Mouse (Mus musculus) cerebellum, adult 9-10 months (tissue): ENCODE results near the gene Gm11027.
A peak's percentile ranks its signal among the peaks of the same experiment; 100 is the strongest.
"Not testable (repeated sequence)": the region's sequence is repeated elsewhere in the genome, so short reads cannot be mapped to it uniquely, and the experiment has no call there.

Experiments used
- DNase-seq: peaks from one replicate; pipeline ENCODE4 v3.0.0; 2022

Gene Gm11027

GRCm38 (mm10) chr12:116275086-116275485 is at the start of gene Gm11027:
Gm11027 (plus strand) TSS chr12:116275386.
- DNase-seq = not testable (repeated sequence)

- no peak for DNase-seq
Measured at GRCm38 (mm10) chr12:116226289-116227057, 48.7 kb upstream of the Gm11027 start.

GRCm38 (mm10) chr12:116229451-116229850 is 45.7 kb upstream of the Gm11027 start:
- no peak for DNase-seq

DNA sequence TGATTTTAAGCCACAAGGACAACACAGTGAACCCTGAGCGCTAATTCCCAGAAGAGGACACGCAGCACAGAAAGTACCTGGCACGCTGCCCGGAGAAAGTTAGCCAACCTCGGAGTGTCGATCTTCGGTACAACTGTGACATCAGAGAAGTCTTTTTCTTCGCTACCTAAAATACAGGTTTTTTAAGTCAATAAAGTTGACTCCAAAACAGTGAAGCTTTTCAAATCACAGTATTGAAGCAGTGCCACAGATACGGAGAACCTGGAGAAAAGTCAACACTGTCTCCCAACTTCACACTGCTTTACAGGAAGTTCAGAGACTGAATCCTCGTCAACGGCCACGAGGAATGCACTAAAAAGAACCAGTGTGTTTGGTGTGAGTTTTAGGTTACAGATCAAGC is 43.6 kb upstream of the Gm11027 start:
- DNase-seq = no peak

DNA sequence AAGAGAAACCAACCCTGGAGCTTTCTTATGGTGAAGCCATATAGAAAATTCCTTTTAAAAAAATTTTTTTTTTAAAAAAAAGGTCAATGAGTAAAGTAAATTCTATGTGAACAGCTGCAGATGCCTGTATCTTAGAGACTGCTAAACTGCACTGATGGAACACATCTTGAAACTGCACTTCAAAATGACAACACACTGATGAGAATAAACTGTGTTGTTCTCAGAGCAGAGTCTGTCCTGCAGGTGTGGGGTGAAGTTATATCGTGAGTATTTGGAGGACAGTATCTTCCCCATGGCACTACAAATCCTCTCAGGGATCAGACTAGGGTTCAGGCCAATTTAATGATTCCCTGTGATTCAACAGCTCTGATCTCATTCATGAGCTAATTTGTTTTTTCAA is 43.1 kb upstream of the Gm11027 start:
- no peak for DNase-seq

DNA sequence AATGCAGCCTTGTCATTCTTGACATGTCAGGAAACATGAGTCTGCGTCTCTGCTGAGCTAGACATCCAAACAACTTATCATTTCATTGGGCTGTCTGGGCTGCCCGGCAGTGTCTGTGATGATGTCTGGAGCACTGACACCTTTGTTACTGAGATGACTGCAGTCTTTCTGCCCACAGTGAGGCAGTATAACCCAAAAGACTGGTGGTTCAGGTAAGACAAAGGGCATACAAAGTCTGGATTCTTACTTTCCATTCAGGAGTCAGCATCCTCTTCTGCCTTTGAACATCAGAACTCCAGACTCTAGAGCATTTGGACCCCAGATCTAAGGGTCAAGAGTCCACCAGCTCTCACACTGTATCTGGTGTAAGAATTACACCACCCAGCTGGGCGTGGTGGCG is 39.8 kb upstream of the Gm11027 start:
- DNase-seq = no peak

- DNase-seq = no peak
Measured at GRCm38 (mm10) chr12:116236658-116237057, 38.5 kb upstream of the Gm11027 start.

GRCm38 (mm10) chr12:116238370-116238769 is 36.8 kb upstream of the Gm11027 start:
- DNase-seq = no peak

GRCm38 (mm10) chr12:116238803-116239202 is 36.4 kb upstream of the Gm11027 start:
- no peak for DNase-seq

DNA sequence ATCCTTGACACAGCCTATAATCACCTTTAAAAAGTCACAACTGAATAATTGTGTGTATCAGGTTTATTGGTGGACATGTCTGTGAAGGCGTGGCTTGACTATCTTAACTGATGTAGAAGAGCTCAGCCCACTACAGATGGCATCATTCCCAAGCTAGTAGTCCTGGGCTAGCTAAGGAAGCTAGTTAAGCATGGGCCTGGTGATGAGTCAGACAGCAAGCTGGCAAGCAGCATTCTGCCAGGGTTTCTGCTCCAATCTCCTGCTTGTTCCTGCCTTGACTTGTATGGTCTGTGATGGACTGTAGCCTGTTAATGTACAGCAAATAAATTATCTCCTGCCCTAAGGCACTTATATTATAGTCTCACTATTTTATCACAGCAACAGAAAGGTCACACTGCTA is 30.6 kb upstream of the Gm11027 start:
- DNase-seq = no peak

DNA sequence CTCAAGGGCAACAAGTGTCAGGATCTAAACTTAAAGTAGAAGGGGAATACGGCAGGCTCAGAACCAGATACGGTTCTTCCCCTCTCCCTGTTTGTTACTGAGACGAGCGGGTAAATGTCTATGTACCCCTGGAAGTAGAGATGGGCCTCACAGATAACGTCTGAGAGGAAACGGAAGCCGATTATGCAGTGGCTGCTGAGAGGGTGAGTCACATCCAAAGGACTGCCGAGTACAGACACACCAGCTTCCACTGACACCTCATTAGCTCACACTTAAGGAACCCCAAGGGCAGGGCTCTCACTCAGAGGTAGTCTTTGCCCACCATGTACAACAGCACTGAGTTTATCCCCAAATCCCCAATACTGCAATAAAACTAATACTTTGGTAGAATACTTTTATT is 20.5 kb upstream of the Gm11027 start:
- no peak for DNase-seq

DNA sequence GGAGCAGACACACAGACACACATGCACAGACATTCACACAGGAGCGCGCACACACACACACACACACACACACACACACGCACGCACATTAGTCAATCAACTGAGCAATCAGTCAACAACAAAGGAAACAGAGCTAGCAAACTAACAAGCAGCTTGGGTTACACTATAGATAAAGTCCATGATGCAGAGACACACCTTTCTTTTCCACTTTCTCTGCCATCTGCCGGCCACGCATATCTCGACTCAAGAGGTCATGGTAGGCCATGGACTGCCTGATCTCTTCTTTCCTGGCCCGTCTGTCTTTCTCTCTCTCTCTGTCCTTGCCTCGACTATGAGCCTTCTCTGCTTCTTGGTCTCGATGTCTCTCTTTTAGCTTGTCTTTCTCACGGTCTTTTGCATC is 19.6 kb upstream of the Gm11027 start:
- DNase-seq = no peak

GRCm38 (mm10) chr12:116258321-116258720 is 16.9 kb upstream of the Gm11027 start:
- DNase-seq = no peak

- DNase-seq = peak; percentile 87
Measured at GRCm38 (mm10) chr12:116262555-116263341, 12.4 kb upstream of the Gm11027 start, which contains the start of gene Wdr60. Wdr60 (minus strand) TSS chr12:116263022.

DNA sequence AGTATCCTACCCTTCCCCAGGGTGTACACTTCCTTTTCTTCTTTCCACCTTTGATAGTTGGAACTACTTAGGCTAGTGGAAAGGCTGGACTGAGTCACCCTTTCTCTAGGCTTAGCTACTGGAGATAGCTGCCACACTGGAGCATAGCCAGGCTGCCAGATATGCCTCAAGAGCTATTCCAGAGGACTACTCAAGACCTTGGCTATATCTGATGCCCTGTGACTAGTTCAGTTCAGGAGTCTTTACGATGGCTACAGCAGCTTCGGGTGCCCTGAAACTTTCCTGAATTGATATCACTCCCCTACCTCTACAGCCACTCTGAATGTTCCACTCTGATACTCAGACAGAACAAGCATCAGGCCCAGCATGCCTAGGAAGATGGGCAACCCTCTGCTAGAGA is 10.4 kb upstream of the Gm11027 start:
- DNase-seq = no peak

DNA sequence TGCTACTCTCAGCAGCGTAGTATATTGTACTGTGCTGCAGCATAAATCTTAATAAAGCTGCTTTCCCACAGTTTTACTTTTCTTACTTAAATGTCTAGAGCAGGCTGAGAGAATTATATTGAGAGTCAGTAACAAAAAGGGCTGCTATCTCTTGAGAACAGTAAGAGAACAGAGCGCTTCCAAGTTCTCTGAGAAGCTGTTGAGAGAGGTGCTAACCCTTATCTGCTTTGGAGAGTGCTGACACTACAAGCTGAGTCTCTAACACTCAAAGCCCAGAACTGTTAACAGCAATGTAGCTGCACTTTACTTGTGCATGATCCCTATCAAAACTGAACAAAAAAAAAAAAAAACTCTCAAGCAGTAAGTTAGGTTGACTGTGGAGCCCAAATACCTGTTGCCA is 9.9 kb upstream of the Gm11027 start:
- no peak for DNase-seq

DNA sequence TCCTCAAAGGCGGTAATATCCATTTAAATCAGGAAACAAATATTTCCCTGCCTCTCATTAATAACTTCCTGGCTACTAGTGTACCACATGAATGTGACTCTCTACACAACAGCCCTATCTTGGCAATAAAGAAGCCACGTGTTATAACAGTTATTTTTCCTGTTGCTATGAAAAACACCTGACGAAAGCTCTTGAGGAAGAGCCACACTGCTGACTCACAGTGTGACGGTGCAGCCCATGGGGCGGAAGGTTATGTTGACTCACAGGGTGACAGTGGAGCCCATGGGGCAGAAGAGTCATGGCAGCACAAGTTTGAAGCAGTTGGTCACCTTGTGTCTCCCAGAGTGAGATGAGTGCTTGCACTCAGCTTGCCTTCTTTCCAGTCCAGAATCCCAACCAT is 5.7 kb upstream of the Gm11027 start:
- no peak for DNase-seq

DNA sequence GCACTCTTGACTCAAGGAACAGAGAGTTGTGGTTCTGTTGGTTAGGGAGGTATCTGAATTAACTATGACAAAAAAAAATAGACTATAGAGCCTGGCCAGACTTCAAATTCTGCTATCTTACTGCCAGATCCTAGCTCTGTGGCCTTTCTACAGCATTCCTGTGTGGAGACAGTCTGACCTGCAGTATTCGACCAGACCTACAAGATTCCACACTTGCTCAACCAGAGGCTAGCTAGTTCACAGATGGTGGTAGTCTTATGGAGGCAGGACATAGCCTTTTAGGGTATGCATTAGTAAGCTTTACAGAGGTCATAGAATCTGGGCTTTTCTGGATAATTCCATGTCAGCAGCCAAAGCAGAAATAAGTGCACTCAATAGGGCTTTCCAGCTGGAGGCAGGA is 4.6 kb upstream of the Gm11027 start:
- DNase-seq = no peak

GRCm38 (mm10) chr12:116271071-116271470 is 4.1 kb upstream of the Gm11027 start:
- DNase-seq = no peak

DNA sequence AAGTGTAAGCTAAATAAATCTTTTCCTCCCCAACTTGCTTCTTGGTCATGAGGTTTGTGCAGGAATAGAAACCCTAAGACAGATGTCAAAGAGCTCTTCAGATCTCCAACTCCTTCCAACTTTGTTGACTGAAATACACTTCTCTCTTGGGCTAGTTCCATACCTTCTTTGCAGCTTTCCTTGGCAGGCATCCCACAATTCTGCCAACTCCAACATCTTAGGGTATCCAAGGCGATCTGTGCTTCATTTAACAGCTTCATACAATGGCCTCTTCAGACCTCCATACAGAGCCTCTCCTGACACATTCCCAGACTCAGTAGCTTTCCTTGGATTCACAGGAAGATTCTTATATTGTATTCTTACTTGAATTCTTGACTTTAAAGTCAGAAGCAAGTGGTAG is 1.5 kb upstream of the Gm11027 start:
- no peak for DNase-seq

GRCm38 (mm10) chr12:116275631-116276030 is 445 bp downstream of the Gm11027 start:
- no peak for DNase-seq

DNA sequence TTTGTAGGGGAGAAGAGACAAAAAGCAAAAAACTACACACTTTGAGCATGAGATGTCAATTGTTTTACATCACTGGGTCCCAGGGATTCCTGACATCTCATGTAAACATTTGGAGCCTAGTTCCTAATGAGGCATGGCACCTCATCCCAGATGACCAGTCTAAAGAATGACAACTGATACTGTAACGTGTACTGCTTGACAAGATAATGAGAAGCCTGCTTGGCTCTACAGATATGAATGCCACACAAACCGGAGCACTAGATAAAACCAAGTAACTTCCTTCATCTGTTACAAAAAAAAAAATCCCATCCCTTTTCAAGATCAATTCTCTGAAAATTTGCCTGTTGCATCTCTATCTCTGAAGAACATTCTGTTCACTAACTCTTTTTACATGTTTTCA is 1.8 kb downstream of the Gm11027 start:
- DNase-seq = no peak

DNA sequence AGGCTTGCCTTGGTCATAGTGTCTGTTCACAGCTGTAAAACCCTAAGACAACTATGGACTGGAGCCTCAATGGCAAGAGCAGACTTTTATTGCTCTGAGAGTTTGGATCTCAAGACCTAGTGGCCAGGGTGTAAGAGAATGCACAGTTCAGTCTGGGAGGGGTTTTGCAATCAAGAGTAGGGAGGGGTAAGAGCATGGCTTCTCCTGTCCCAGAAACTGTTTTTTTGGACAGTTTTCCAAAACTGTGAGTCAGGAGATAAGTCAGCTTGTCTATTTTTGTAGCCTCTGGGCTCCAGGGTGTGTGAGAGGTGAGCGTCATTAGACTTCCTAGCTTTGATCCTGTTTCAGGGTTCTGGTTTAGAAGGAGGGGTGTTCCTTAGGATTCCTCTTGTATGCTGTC is 3.4 kb downstream of the Gm11027 start:
- DNase-seq = no peak

DNA sequence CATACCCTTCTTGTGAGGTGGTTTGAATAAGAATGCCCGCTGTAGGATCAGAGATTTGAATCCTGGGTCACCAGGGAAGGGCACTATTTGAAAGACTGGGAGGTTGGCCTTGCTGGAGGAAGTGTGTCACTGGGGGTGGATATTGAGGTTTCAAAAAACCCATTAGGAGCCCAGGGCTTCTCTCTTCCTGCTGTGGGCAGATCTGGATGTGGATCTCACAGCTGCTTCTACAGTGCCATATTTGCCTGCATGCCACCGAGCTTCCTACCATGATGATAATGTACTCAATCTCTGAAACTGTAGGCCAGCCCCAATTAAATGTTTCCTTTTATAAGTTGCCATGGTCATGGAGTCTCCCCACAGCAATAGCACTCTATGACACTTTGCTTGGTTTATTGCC is 4.0 kb downstream of the Gm11027 start:
- DNase-seq = no peak
